Mouse (Mus musculus) intestine, embryonic 15.5 days (tissue): ENCODE measurements around the gene Cbr2. TPM values are rescaled to one million over a fixed set of nuclear protein-coding genes. Genes with fewer than 3 reads are reported as not detected.

ENCODE experiments used
- ATAC-seq: fragments of 200-750 bp; cut with Nextera tagmentation; 2 replicates; pipeline ENCODE4 v1.8.0; 2017; ENCODE audit warnings: moderate TSS enrichment, moderate library complexity
- H3K27ac ChIP-seq: fragments of 300-500 bp; sonication (generic); 2 replicates; pipeline ENCODE4 v1.5.1; 2015; ENCODE audit warnings: mild to moderate bottlenecking, inconsistent platforms
- H3K27me3 ChIP-seq: fragments of 300-500 bp; sonication (generic); replicated peaks from 2 replicates; pipeline ENCODE4 v1.6.1; 2015; ENCODE audit warnings: inconsistent platforms
- H3K36me3 ChIP-seq: fragments of 300-500 bp; sonication (generic); 2 replicates; pipeline ENCODE4 v1.6.1; 2015; ENCODE audit warnings: inconsistent platforms
- H3K4me1 ChIP-seq: fragments of 300-500 bp; sonication (generic); replicated peaks from 2 replicates; pipeline ENCODE4 v1.6.1; 2015; ENCODE audit warnings: inconsistent platforms
- H3K4me2 ChIP-seq: fragments of 300-500 bp; sonication (generic); replicated peaks from 2 replicates; pipeline ENCODE4 v1.6.1; 2015; ENCODE audit warnings: mild to moderate bottlenecking, inconsistent platforms
- H3K4me3 ChIP-seq: fragments of 300-500 bp; sonication (generic); replicated peaks from 2 replicates; pipeline ENCODE4 v1.5.1; 2015; ENCODE audit warnings: inconsistent platforms
- H3K9ac ChIP-seq: fragments of 300-500 bp; sonication (generic); 2 replicates; pipeline ENCODE4 v1.6.1; 2015; ENCODE audit warnings: inconsistent platforms
- H3K9me3 ChIP-seq: fragments of 300-500 bp; sonication (generic); 2 replicates; pipeline ENCODE4 v1.6.1; 2016; ENCODE audit warnings: inconsistent platforms
- WGBS: fragments of 180-500 bp; shearing (Covaris S2); methylation state at CpG from one replicate; pipeline ENCODE4 v1.1.7; 2015; 5-methylcytosine and 5-hydroxymethylcytosine counted together
- polyA plus RNA-seq: library from polyadenylated mRNA; unstranded; fragments of >200 nt; fragmentation: Nextera tagmentation; extraction: Ambion mirVana; gene quantifications from 2 replicates; pipeline ENCODE4 v1.2.1, GENCODE M21; 2015

The Cbr2 gene
- polyA plus RNA-seq, 1 experiment from 2014 or later = 0.79 TPM

DNA sequence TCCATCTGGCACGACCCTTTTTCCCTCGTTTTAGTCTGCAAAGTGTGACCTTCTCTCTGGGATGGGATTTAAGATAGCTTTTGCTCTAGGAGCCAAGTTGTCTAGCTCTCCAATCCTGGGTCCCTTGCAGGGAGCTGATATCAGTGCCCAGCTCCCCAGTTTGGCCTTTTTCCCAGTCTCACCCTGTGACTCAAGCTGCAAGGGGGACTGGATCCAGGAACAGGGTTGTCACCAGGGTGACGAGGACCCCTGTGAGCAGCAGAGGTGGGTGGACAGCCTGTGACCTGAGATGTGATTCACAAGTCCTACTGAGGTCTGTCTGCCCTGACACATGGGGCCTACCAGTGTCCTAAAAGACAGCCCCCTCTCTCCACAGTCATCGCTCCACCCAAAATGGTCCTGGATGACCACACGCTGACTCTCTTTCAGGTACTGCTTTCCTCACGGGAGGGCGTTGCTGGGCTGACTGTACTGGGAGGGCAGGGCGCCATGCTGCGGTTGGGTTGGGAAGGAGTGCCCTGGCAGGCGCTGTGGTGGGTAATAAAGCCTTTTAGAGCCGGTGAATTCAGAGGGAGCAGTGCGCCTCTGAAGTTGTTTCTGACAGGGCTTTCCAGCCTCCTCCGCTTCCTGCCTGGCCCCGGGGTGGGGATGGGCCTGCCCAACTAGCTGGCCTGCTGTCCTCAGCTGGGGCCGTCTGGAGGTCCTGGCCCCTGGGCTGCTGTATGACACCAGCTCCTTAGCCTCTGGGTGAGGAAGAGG lies 28.0 kb downstream of the Cbr2 start:
- H3K9me3 ChIP-seq = no peaks in the 10 kb centered on the region
- peaks cover 25% of the 10 kb centered on the region for H3K36me3 ChIP-seq
- H3K4me3 ChIP-seq = no peak overlapping the region
- H3K27ac ChIP-seq = no peak overlapping the region
- H3K4me2 ChIP-seq = no peak overlapping the region
- peaks cover 42% of the 10 kb centered on the region for H3K4me1 ChIP-seq
- no peaks in the 10 kb centered on the region for H3K27me3 ChIP-seq
- H3K9ac ChIP-seq = peak overlapping the region; percentile 3; the same call in 1 of the 2 replicates
- 45% methylated on average over 15 of the region's 15 CpGs for WGBS
- ATAC-seq = no peak

DNA sequence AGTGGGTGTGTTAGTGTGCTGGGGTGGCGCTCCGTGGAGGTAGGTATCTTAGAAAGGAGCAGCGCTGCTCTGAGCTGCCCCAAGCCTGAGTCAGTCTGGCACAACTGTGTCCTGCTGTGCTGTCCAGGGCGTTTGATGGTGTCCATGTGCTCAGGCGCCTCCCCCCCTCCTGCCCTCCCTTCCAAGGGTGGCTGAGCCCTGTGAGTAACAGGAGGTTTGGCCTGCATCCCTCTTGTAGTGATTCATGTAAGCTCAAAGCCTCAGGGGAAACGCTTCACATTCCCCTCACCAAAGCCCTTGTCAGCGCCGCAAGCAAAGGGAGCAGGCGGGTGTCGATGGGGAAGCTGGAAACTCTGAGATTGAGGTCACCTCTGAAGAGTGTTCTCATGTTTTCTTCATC lies 34.2 kb downstream of the Cbr2 start:
- Histone ChIP-seq H3K9me3 (no peaks in the 10 kb centered on the region), H3K4me3 (no peak overlapping the region), H3K9ac (no peak overlapping the region), H3K27ac (peak overlapping the region; percentile 20; the same call in 1 of the 2 replicates), H3K4me1 (peaks cover 11% of the 10 kb centered on the region; the same call in 1 of the 2 replicates), H3K4me2 (no peak overlapping the region), H3K27me3 (no peaks in the 10 kb centered on the region), H3K36me3 (peaks cover 23% of the 10 kb centered on the region)
- 53% methylated on average over 10 of the region's 10 CpGs for WGBS
- ATAC-seq = no peak; the same call in 1 of the 2 replicates

DNA sequence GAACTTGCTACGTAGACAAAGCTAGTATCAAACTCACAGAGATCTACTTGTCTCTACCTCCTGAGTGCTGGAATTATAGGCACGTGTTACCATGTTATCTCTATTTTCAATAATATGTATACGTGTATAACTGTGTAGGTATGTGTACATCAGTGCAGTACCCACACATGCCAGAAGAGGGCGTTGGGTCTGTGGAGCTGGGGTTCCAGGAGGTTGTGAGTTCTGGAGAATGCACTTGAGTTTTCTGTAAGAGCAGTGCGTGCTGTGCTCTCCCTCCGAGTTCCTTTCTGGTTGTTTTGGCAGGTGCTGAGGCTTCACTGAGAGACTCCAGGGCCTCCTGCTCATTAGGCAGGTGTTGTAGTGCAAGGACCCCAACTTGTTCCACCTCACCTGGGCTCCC lies 35.3 kb downstream of the Cbr2 start:
- H3K9ac ChIP-seq = no peak overlapping the region
- H3K4me1 ChIP-seq = peaks cover 11% of the 10 kb centered on the region; the same call in 1 of the 2 replicates
- no peaks in the 10 kb centered on the region for H3K9me3 ChIP-seq
- H3K27ac ChIP-seq = no peak overlapping the region
- ATAC-seq = no peak
- peaks cover 16% of the 10 kb centered on the region; the same call in 1 of the 2 replicates for H3K36me3 ChIP-seq
- no peaks in the 10 kb centered on the region for H3K27me3 ChIP-seq
- WGBS = 92% methylated on average over 6 of the region's 6 CpGs
- no peak overlapping the region for H3K4me2 ChIP-seq
- no peak overlapping the region for H3K4me3 ChIP-seq

- Histone ChIP-seq H3K4me1 (peaks cover 11% of the 10 kb centered on the region; the same call in 1 of the 2 replicates), H3K36me3 (peaks cover 11% of the 10 kb centered on the region; the same call in 1 of the 2 replicates), H3K4me2 (no peak overlapping the region), H3K9me3 (no peaks in the 10 kb centered on the region), H3K9ac (no peak overlapping the region), H3K27ac (no peak overlapping the region), H3K4me3 (no peak overlapping the region), H3K27me3 (no peaks in the 10 kb centered on the region)
- ATAC-seq = peak; percentile 39; the same call in 1 of the 2 replicates
- 46% methylated on average over 12 of the region's 12 CpGs for WGBS
Measured at GRCm38 (mm10) chr11:120695641-120696040, 36.3 kb downstream of the Cbr2 start.

- Histone ChIP-seq H3K9me3 (no peaks in the 10 kb centered on the region), H3K27ac (no peak overlapping the region), H3K4me3 (no peak overlapping the region), H3K4me1 (peaks cover 11% of the 10 kb centered on the region; the same call in 1 of the 2 replicates), H3K27me3 (no peaks in the 10 kb centered on the region), H3K9ac (no peak overlapping the region), H3K4me2 (no peak overlapping the region), H3K36me3 (peaks cover 11% of the 10 kb centered on the region; the same call in 1 of the 2 replicates)
- peak; percentile 50; the same call in 1 of the 2 replicates for ATAC-seq
- WGBS = 36% methylated on average over 4 of the region's 4 CpGs
Measured at GRCm38 (mm10) chr11:120695184-120695583, 36.7 kb downstream of the Cbr2 start.

DNA sequence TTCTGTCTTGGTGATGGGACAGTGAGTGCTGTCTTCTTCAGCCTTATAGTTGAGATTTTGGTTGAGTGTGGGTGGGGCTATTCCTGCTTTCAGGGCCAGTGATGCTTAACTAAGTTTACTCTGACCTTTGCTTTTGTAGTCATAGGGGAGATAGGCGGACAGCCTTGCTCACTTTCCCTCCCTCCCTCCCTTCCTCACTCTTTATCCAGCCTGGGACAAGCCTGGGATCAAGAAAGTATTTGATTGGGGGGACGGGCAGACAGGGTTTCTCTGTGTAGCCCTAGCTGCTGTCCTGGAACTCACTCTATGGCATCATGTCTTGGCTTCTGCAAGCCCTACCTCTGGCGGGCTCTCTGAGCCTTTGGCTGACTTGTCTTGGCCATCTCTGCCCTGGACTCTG lies 38.5 kb downstream of the Cbr2 start:
- ATAC-seq = no peak
- Histone ChIP-seq H3K36me3 (peaks cover 8% of the 10 kb centered on the region; the same call in 1 of the 2 replicates), H3K4me3 (no peak overlapping the region), H3K9ac (no peak overlapping the region), H3K9me3 (no peaks in the 10 kb centered on the region), H3K27ac (no peak overlapping the region), H3K27me3 (no peaks in the 10 kb centered on the region), H3K4me2 (no peak overlapping the region), H3K4me1 (peaks cover 11% of the 10 kb centered on the region; the same call in 1 of the 2 replicates)
- 77% methylated on average over 3 of the region's 3 CpGs for WGBS

DNA sequence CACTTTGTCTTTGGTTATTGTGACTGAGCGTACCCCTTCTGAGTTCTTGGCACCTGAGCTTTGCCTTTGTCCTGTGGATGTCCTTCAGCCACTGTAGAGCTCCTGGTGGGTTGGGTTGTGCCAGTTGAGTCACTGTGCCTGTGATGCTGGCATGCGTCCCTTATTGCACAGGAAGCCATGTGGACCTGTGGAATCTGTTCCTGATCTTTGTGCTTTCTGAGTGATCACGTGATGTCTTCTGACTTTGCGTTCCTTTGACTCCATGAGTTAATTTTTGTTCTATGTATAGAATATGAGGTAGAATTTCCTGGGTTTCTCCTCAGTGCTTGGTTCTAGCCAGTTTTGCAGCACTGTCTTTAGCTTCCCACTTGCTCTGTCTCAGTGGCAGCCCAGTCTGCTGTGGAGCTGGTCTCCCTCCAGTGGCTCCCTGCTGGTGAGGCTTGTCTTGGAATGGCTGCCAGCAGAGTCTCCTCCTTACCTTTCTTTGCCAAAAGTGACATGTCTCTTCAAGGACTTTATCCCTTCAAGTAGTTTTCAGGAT lies 39.4 kb downstream of the Cbr2 start:
- Histone ChIP-seq H3K27ac (no peak overlapping the region), H3K4me1 (peaks cover 9% of the 10 kb centered on the region; the same call in 1 of the 2 replicates), H3K36me3 (peaks cover 8% of the 10 kb centered on the region; the same call in 1 of the 2 replicates), H3K4me2 (no peak overlapping the region), H3K4me3 (no peak overlapping the region), H3K9ac (no peak overlapping the region), H3K9me3 (no peaks in the 10 kb centered on the region), H3K27me3 (no peaks in the 10 kb centered on the region)
- no peak for ATAC-seq
- 89% methylated on average over 4 of the region's 4 CpGs for WGBS

DNA sequence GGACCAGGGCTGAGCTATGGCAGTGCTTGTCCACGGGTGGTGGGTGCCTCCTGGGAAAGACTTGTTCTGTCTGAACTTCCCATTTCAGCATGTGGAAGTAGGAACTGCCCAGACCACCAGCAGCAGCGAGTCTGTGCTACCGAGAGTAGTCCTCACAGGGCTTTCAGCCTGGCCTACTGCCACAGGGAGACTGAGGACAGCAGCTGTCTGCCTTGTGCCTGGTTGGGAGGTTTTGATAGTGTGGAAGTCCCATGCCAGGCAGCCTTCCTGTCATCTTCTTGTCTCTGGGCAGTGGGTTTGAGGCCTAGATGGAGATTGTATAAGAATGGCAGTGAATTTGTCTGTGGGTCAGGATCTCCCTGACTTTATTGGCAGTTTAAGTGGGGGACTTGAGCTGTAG lies 42.5 kb downstream of the Cbr2 start:
- ATAC-seq = no peak
- 81% methylated on average over 3 of the region's 3 CpGs for WGBS
- Histone ChIP-seq H3K9ac (no peak overlapping the region), H3K27me3 (no peaks in the 10 kb centered on the region), H3K27ac (no peak overlapping the region), H3K36me3 (peaks cover 15% of the 10 kb centered on the region; the same call in 1 of the 2 replicates), H3K9me3 (no peaks in the 10 kb centered on the region), H3K4me2 (no peak overlapping the region), H3K4me3 (no peak overlapping the region), H3K4me1 (no peaks in the 10 kb centered on the region)

GRCm38 (mm10) chr11:120686650-120687272 lies 45.2 kb downstream of the Cbr2 start:
- Histone ChIP-seq H3K27me3 (no peaks in the 10 kb centered on the region), H3K36me3 (peaks cover 15% of the 10 kb centered on the region; the same call in 1 of the 2 replicates), H3K9me3 (no peaks in the 10 kb centered on the region), H3K4me1 (no peaks in the 10 kb centered on the region), H3K4me3 (no peak overlapping the region), H3K4me2 (no peak overlapping the region), H3K9ac (no peak overlapping the region), H3K27ac (no peak overlapping the region)
- ATAC-seq = no peak; the same call in 1 of the 2 replicates
- 73% methylated on average over 20 of the region's 20 CpGs for WGBS

DNA sequence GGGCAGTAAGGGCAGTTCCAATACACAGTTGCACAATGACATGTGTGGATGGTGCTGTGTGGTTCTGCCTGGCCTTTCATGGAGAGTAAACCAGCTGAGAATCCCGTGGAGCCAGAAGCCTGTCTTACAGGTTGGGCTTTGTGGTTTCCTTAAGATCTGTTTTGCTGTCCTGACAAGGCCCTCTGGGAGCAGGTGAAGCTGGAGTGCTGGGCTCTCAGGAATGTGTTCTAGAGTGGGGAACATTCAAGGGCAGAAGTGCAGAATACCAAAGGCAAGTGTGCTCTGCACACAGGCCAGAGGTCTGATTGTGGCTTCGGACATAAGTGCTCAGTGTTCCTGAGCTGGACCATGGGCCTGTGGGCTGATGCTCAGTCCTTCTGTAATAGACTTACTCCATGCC lies 47.3 kb downstream of the Cbr2 start:
- H3K9me3 ChIP-seq = no peaks in the 10 kb centered on the region
- no peak for ATAC-seq
- H3K4me3 ChIP-seq = no peak overlapping the region
- 78% methylated on average over 2 of the region's 2 CpGs for WGBS
- H3K4me1 ChIP-seq = no peaks in the 10 kb centered on the region
- no peaks in the 10 kb centered on the region for H3K27me3 ChIP-seq
- no peak overlapping the region for H3K4me2 ChIP-seq
- H3K27ac ChIP-seq = no peak overlapping the region
- H3K9ac ChIP-seq = no peak overlapping the region
- H3K36me3 ChIP-seq = peaks cover 19% of the 10 kb centered on the region; the same call in 1 of the 2 replicates

DNA sequence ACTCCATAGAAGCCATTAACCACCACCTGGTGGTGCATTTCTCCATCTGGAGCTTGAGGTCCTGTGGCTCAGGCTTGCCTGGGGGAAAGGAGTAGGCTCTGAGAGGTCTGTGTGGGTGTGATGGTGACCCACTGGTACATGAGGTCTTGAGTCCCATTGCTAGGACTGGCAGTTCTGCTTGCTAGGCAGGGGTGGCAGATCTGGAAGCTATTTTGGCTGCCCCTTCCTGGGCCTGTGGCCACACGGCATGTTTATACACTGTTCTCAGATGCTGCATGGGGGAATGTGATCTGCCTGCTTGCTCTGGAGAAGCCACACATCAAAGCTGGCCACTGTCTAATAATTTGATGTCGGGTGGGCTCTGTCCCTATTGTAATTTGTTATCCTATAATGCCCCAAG lies 47.8 kb downstream of the Cbr2 start:
- Histone ChIP-seq H3K36me3 (peaks cover 15% of the 10 kb centered on the region; the same call in 1 of the 2 replicates), H3K9me3 (no peaks in the 10 kb centered on the region)
- WGBS = 81% methylated on average over 2 of the region's 2 CpGs

DNA sequence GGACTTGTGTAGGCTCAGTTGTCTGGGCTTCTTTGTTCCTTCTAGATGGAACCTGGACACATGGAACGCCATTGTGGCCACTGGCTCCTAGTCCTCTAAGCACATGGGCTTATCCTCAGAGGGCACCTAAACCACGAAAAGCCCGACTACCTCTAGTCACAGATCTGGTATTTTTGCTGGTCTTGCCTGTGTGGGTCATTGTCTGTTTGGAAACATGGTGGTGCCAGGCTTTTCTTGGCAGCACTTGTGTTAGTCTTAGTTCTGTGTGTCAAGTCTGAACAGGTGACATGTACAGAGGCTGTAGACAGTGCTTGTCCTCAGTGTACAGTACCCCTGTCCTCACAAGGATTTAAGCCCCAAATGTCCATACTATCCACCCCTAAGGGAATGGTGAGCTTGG lies 48.4 kb downstream of the Cbr2 start:
- Histone ChIP-seq H3K27ac (no peak overlapping the region), H3K9ac (no peak overlapping the region), H3K36me3 (peaks cover 13% of the 10 kb centered on the region; the same call in 1 of the 2 replicates), H3K27me3 (no peaks in the 10 kb centered on the region), H3K4me2 (no peak overlapping the region), H3K4me3 (no peak overlapping the region), H3K9me3 (no peaks in the 10 kb centered on the region), H3K4me1 (no peaks in the 10 kb centered on the region)
- WGBS = 89% methylated on average over 3 of the region's 3 CpGs
- no peak for ATAC-seq

More for the DNA sequence above, 47.8 kb downstream of the Cbr2 start:
- H3K27ac ChIP-seq = no peak overlapping the region
- H3K27me3 ChIP-seq = no peaks in the 10 kb centered on the region
- H3K4me3 ChIP-seq = no peak overlapping the region
- H3K9ac ChIP-seq = no peak overlapping the region
- no peak overlapping the region for H3K4me2 ChIP-seq
- no peaks in the 10 kb centered on the region for H3K4me1 ChIP-seq
- ATAC-seq = no peak
